Mouse (Mus musculus): ENCODE measurements around the gene Pklr.

DNA sequence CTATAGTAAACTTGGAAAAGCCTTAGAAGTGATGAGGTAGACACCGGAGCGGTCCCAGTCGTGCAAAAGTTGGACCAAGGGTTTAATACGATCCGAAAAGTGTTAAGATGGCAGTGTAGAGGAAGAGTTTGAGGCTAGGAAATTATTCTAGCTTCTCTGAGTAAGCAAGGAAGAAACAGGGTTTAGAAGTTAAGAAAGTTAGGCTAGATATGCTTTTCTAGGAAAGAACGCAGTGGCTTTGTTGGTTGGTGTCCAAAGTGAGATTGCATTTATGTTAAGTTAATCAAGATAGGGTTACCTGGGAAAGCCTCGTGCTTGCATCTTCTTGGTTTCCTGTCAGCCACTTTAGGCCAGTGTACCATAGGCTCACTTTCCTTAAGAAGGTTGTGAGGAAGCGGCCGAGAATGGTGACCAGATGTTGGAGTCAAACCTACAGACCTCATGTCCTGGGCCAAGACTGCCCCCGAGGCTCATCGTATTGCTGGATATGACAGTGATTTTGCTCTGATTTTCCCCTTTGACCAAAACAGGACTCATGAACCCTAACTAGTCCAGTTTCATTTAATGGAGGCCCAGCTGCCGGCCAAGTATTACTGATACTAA lies 29.4 kb downstream of the Pklr start:
- TF ChIP-seq GATA2 (IDR thresholded peaks at IDR 0.05; ENCODE audit: borderline replicate concordance, low read depth, low read length) (no peak), CTCF (IDR thresholded peaks at IDR 0.05; ENCODE audit: low read depth, low read length) (no peak), TAL1 (conservative IDR thresholded peaks at IDR 0.05; ENCODE audit: low read depth, low read length) (no peak), POLR2AphosphoS5 (IDR thresholded peaks at IDR 0.05; ENCODE audit: insufficient replicate concordance, low read depth, low read length) (no peak), GATA1 (IDR thresholded peaks at IDR 0.05; ENCODE audit: borderline replicate concordance, low read length) (no peak)
